Mouse (Mus musculus): ENCODE data around the gene 2310022A10Rik.
A peak's percentile ranks its signal among the peaks of the same experiment; 100 is the strongest.

2310022A10Rik gene

GRCm38 (mm10) chr7:27540935-27541334, 12.1 kb upstream of the 2310022A10Rik start:
- no peak for DNase-seq (ENCODE audit: low read depth, low spot score)

GRCm38 (mm10) chr7:27541431-27541830, 11.6 kb upstream of the 2310022A10Rik start:
- peak; percentile 34 for DNase-seq (ENCODE audit: low read depth, low spot score)

DNA sequence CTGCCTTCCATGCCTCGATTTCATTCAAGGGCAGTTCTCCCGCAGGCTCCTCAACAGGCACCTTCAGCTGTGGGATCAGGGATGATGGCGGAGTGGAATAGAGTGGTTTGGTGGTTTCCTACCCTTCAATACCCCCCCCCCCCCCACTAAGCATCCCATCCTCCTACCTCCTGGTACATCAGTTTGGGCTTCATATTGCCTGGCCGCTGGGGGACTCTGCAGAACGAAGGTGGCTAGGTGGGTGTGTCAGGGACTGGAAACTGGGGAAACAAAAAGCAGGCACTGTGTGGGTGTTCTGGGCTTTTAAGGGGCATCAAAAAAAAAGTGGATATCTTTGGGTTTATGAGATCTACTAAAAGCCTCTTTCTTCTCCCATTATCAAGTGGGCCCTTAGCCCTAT, 11.1 kb upstream of the 2310022A10Rik start:
- no peak for DNase-seq (ENCODE audit: low read depth, low spot score)

GRCm38 (mm10) chr7:27542392-27543033, 10.5 kb upstream of the 2310022A10Rik start:
- peak; percentile 55 for DNase-seq (ENCODE audit: low read depth, low spot score)

- DNase-seq (ENCODE audit: low read depth, low spot score): no peak
Observed at GRCm38 (mm10) chr7:27543065-27543464, 10.0 kb upstream of the 2310022A10Rik start.

DNA sequence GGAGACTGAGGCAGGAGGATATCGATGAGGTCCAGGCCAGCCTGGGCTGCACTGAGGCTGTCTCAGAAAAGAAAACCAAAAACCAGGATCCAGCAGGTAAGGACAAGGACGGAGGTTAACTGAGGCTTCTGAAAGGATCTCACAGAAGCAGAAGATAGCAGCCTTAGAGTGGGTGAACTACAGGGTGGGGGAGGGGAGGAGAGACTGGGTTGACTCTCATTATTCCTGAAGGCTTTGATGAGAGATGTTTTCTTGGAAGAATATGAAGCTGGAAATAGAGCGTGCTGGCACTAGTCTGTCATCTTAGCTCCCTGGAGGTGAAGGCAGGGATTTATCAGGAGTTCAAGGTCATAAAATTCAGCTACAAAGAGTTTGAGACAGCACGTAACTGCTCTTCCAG, 9.2 kb upstream of the 2310022A10Rik start:
- DNase-seq (ENCODE audit: low read depth, low spot score): no peak

- no peak for DNase-seq (ENCODE audit: low read depth, low spot score)
Observed at GRCm38 (mm10) chr7:27544675-27545370, 8.2 kb upstream of the 2310022A10Rik start.

DNA sequence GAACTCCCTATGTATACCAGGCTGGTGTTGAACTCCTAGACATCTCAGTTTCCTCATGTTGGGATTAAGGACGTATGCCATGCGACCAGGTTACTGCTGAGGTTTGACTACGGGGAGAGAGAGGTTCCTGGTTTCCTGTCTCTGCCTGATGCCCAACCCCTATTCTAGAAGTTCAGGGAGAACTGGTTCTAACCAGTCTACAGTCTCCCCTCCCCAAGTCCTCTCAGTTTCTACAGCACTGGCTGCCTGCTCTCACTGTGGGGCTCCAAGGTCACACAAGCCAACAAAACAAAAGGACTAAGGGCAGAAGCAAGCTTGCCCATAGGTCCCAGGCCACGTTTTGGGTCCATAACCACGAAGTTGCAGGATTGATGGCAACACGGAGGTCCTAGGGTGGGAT, 3.4 kb upstream of the 2310022A10Rik start:
- DNase-seq (ENCODE audit: low read depth, low spot score): no peak

- no peak for DNase-seq (ENCODE audit: low read depth, low spot score)
Observed at GRCm38 (mm10) chr7:27552070-27552469, 963 bp upstream of the 2310022A10Rik start.

- DNase-seq (ENCODE audit: low read depth, low spot score): no peak
Observed at GRCm38 (mm10) chr7:27560291-27560887, 7.4 kb downstream of the 2310022A10Rik start.

- DNase-seq (ENCODE audit: low read depth, low spot score): no peak
Observed at GRCm38 (mm10) chr7:27560978-27561377, 7.9 kb downstream of the 2310022A10Rik start.

GRCm38 (mm10) chr7:27569580-27570224, 16.7 kb downstream of the 2310022A10Rik start:
- DNase-seq (ENCODE audit: low read depth, low spot score): no peak

- DNase-seq (ENCODE audit: low read depth, low spot score): no peak
Observed at GRCm38 (mm10) chr7:27572133-27572532, 19.1 kb downstream of the 2310022A10Rik start.

- DNase-seq (ENCODE audit: low read depth, low spot score): no peak
Observed at GRCm38 (mm10) chr7:27574124-27574880, 21.3 kb downstream of the 2310022A10Rik start.

GRCm38 (mm10) chr7:27576914-27577313, 23.9 kb downstream of the 2310022A10Rik start:
- DNase-seq (ENCODE audit: low read depth, low spot score): no peak

GRCm38 (mm10) chr7:27577589-27577988, 24.6 kb downstream of the 2310022A10Rik start:
- no peak for DNase-seq (ENCODE audit: low read depth, low spot score)

DNA sequence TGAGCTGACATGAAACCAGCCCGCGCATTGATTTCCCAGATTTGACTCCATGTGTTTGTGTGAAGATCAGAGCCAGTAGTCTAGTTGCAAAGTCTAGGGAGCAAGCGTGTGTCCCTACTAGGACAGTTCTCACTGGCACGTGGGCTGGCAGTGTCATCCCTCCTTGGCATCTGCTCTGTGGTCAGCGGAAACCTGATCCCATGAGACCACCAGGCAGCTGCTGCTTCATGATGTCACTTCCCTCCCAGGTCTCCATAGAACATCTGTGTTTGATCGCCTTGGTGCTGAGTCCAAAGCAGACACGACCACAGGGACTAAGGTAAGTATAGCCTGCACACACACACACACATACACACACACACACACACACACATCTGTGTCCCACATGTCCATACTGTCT, 25.4 kb downstream of the 2310022A10Rik start:
- DNase-seq (ENCODE audit: low read depth, low spot score): no peak

DNA sequence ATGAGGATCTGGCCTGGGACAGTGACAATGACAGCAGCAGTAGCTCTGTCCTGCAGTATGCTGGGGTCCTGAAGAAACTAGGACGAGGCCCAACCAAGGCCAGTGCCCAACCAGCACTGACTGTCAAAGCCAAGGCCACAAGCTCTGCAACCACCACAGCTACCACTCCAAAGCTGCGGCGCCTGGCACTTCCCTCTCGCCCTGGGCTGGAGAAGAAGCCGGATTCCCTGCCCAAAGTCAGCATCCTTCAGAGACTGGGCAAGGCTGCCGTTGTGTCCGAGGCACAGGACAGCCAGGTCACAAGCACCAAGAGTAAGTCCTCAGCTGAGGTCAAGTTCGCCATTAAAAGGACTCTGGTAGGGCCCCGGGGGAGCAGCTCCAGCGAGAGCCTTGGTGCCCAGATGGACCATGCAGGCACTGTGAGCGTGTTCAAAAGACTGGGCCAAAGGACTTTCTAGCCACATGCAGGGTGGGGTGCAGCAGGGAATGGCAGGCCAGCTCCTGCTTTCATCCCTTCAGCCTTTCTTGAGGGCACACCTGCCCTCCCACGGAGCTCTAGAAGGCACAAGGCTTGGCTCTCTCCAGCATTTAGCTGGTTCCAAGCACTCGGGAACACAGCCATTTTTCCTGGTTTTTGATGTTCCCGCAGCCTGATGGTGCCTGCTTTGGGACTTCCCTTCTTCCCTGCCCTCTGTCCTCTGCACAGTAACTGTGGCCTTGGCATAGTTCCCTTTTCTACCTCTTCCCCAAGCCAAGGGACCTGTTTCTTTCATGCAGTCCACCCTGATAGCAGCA, 27.5 kb downstream of the 2310022A10Rik start:
- DNase-seq (ENCODE audit: low read depth, low spot score): no peak

DNA sequence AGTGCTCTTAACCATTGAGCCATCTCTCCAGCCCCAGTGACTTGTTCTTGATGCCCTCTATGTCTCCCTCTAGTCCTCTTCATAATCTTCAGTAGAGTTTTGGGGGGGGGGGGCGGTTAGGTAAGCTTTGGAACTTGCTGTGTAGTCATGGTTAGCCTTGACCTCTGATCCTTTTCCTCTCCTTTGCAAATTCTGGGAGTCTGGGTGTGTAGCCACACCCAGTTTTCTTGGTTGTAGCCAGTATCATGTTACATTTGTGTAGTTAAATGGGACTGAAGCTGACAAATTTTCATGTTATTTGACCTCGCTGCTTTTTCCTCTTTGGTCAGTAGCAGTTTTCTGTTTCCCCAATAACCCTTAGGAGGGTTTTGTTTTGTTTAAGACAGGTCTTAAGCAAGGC, 33.8 kb downstream of the 2310022A10Rik start:
- no peak for DNase-seq (ENCODE audit: low read depth, low spot score)

- no peak for DNase-seq (ENCODE audit: low read depth, low spot score)
Observed at GRCm38 (mm10) chr7:27587741-27588140, 34.7 kb downstream of the 2310022A10Rik start.

DNA sequence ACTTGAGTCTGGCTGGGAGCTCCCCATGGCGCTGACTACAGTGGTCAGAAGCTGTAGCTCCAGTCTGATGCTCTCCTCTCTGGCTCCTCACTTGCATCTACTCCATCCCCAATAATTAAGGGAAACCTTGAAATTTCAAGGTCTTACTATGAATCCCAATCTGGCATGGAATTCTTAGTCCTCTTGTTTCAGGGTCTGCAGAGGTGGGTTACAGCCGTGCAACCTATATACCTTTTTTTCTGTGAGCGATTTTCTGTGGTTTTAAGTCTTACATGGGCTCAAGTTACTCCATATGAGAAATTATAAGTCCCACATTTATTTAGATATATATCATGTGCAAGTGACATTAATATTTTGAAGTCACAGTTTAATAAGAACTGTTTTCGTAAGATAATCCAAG, 37.1 kb downstream of the 2310022A10Rik start:
- no peak for DNase-seq (ENCODE audit: low read depth, low spot score)

Measured in retina, postnatal 7 days (tissue).